Mouse (Mus musculus) neural tube, embryonic 10.5 days (tissue): Measurements from ENCODE around the gene Klra5.
"Not testable (repeated sequence)": the region's sequence is repeated elsewhere in the genome, so short reads cannot be mapped to it uniquely, and the experiment has no call there.

Source experiments
- DNase-seq: peaks from one replicate; pipeline ENCODE4 v3.0.0-alpha.2; 2017; ENCODE audit warnings: low spot score; ENCODE audit errors: extremely low spot score

Gene Klra5

DNA sequence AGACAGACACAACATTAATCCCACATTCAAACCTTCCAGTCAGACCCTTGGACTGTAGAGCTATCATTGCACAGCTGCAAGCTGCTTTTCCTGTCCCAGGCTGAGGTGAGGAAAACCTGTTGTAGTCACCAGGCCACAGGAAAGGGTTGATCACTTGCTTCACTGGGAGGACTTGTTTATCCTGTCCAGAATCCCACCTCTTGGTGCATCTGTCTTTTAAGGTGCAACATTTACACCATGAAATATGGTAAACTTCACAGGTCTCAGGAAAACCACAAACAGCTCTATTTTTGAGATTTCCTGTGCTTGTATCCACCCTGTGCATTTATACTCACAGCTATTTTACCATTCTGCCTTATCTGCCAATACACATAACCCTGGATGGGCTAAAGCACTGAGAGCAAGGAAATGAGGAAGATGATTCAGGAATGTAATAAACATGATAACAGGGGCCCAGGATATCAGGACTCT is at the start of gene Klra5:
Gene Klra5 (minus strand): TSS at position 175 of the 471 bp plus-strand sequence.
- DNase-seq: not testable (repeated sequence)

DNA sequence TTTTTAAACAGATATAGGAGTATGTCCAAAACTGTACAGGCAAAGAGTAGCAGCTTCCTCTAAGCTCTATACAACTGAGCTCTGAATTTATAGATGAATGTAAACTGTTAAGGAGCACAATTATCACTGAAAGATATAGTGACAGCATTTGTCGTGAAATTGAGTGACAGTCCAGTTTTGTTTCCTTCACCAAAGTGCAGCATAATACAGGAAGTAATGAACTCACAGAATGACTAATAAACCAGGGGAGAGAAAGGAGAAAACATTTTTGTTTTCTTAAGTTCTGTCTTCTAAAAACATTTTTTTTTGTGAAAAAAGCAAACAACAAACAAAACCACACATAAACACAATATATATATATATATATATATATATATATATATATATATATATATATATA is 454 bp downstream of the Klra5 start:
- DNase-seq: no peak

GRCm38 (mm10) chr6:129882525-129882924 is 34.9 kb downstream of the Klra5 start:
- no peak for DNase-seq

GRCm38 (mm10) chr6:129876549-129876948 is 40.9 kb downstream of the Klra5 start, which contains the start of gene Klra17:
TSS of gene Klra17 (minus strand) at chr6:129876672.
- no peak for DNase-seq

GRCm38 (mm10) chr6:129862349-129862748 is 55.1 kb downstream of the Klra5 start, which contains the start of gene Gm17631:
TSS of gene Gm17631 (plus strand) at chr6:129862649.
- DNase-seq: not testable (repeated sequence)
